Mouse (Mus musculus): ENCODE results near the gene Plek. TPM values are rescaled to one million over a fixed set of nuclear protein-coding genes. Genes with fewer than 3 reads are reported as not detected.

Plek gene
- polyA plus RNA-seq, 1 experiment from 2014 or later, result 4.0 TPM

DNA sequence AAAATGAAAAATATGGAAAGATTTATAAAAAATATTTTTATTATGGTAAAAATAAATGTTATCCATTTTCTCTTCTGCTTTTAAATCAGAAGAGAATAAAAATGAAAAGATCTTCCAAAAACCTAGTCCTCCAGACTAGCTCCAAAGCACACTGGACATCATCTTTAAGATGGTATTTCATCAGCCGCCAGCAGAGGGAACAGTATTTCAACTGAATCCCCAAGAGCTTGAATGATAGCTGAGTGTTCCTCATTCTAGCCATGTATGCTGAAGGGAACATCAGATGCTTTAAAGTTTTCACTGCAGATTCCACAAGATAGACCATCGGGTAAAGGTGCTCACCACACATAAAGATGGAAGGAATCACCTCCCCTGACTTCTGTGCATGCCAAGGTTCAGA lies 84.4 kb downstream of the Plek start:
- Histone ChIP-seq H3K27me3 (replicated peaks) (no peaks in the 10 kb centered on the region), H3K9ac (no peak overlapping the region), H3K9me3 (no peaks in the 10 kb centered on the region), H3K36me3 (replicated peaks) (0 out of 2 replicates have a peak, but pooled peaks cover 2% of the 10 kb centered on the region), H3K4me3 (no peak overlapping the region), H3K4me2 (no peak overlapping the region), H3K4me1 (no peaks in the 10 kb centered on the region), H3K27ac (no peak overlapping the region)
- WGBS, result 42% methylated on average over 2 of the region's 2 CpGs
- peak; percentile 75; the same call in 1 of the 2 replicates for ATAC-seq (replicated peaks)

- WGBS, result 100% methylated on average over 1 of the region's 1 CpGs
- no peak overlapping the region for H3K9ac ChIP-seq
- no peaks in the 10 kb centered on the region for H3K9me3 ChIP-seq
- H3K36me3 ChIP-seq (replicated peaks), result no peaks in the 10 kb centered on the region
- no peaks in the 10 kb centered on the region for H3K4me1 ChIP-seq
- H3K27ac ChIP-seq, result no peak overlapping the region
- no peak for ATAC-seq (replicated peaks)
- no peak overlapping the region for H3K4me3 ChIP-seq
- no peaks in the 10 kb centered on the region for H3K27me3 ChIP-seq (replicated peaks)
- no peak overlapping the region for H3K4me2 ChIP-seq
These were observed 93.7 kb downstream of the Plek start for GRCm38 (mm10) chr11:16958520-16958919.

DNA sequence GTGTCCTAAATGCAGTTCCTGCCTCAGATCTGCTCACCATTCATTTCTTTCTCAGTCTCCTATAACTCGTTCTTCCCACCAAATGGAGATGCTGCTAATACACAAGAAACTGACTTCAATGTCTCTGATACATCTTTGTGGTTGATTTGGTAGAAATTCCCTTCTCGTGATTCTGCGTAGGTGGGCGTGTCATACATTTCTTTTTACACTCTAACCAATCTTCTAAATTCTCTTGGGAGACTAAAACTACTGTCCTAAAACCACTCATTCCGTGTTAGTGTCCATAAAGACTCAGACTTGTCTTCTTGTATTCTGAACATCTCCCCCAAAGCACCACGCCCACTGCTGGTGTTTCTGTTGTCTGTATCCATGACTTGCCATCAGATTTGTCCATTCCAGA lies 95.2 kb downstream of the Plek start:
- H3K27me3 ChIP-seq (replicated peaks), result no peaks in the 10 kb centered on the region
- no peaks in the 10 kb centered on the region for H3K36me3 ChIP-seq (replicated peaks)
- H3K27ac ChIP-seq, result no peak overlapping the region
- no peak overlapping the region for H3K9ac ChIP-seq
- H3K4me1 ChIP-seq, result no peaks in the 10 kb centered on the region
- no peak overlapping the region for H3K4me2 ChIP-seq
- WGBS, result 93% methylated on average over 6 of the region's 6 CpGs
- H3K9me3 ChIP-seq, result no peaks in the 10 kb centered on the region
- no peak for ATAC-seq (replicated peaks)
- H3K4me3 ChIP-seq, result no peak overlapping the region

- no peaks in the 10 kb centered on the region for H3K27me3 ChIP-seq (replicated peaks)
- H3K9ac ChIP-seq, result no peak overlapping the region
- no peaks in the 10 kb centered on the region for H3K9me3 ChIP-seq
- no peak overlapping the region for H3K4me2 ChIP-seq
- 90% methylated on average over 6 of the region's 6 CpGs for WGBS
- no peak overlapping the region for H3K4me3 ChIP-seq
- peaks cover 6% of the 10 kb centered on the region for H3K4me1 ChIP-seq
- no peak overlapping the region for H3K27ac ChIP-seq
- no peak for ATAC-seq (replicated peaks)
- H3K36me3 ChIP-seq (replicated peaks), result no peaks in the 10 kb centered on the region
These were observed 95.9 kb downstream of the Plek start for GRCm38 (mm10) chr11:16956115-16956862.

DNA sequence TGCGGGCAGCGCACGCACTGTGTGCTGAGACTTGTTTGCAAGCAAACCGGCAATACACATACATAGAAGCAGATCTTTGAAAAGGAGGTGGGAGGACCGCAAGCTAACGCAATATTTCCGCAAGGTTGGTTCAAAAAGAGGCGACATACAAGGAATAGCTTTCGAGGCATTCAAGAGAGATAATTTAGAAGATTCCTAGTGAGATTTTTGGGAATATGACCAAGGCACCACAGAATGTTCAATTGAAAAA lies 100.5 kb downstream of the Plek start:
- ATAC-seq (replicated peaks), result no peak
- H3K9ac ChIP-seq, result peak overlapping the region; percentile 62
- H3K27ac ChIP-seq, result no peak overlapping the region
- WGBS, result 6% methylated on average over 9 of the region's 9 CpGs
- peaks cover 12% of the 10 kb centered on the region for H3K4me1 ChIP-seq
- H3K4me3 ChIP-seq, result peak overlapping the region; percentile 69
- H3K4me2 ChIP-seq, result peak overlapping the region; percentile 95
- H3K9me3 ChIP-seq, result no peaks in the 10 kb centered on the region
- H3K27me3 ChIP-seq (replicated peaks), result no peaks in the 10 kb centered on the region
- H3K36me3 ChIP-seq (replicated peaks), result no peaks in the 10 kb centered on the region

GRCm38 (mm10) chr11:16950976-16951760 lies 101.0 kb downstream of the Plek start, which contains the start of gene Fbxo48:
Fbxo48 (plus strand) TSS chr11:16951375.
- Histone ChIP-seq H3K4me1 (peaks cover 12% of the 10 kb centered on the region), H3K4me2 (peak within 1 kb of the TSS; percentile 95), H3K4me3 (peak within 1 kb of the TSS; percentile 69), H3K9me3 (no peaks in the 10 kb centered on the region), H3K27ac (no peak within 1 kb of the TSS), H3K36me3 (replicated peaks) (no peaks in the 10 kb centered on the region), H3K27me3 (replicated peaks) (no peaks in the 10 kb centered on the region), H3K9ac (peak within 1 kb of the TSS; percentile 62)
- ATAC-seq (replicated peaks), result peak; percentile 100
- under 1% methylated on average over 38 of the region's 38 CpGs for WGBS

DNA sequence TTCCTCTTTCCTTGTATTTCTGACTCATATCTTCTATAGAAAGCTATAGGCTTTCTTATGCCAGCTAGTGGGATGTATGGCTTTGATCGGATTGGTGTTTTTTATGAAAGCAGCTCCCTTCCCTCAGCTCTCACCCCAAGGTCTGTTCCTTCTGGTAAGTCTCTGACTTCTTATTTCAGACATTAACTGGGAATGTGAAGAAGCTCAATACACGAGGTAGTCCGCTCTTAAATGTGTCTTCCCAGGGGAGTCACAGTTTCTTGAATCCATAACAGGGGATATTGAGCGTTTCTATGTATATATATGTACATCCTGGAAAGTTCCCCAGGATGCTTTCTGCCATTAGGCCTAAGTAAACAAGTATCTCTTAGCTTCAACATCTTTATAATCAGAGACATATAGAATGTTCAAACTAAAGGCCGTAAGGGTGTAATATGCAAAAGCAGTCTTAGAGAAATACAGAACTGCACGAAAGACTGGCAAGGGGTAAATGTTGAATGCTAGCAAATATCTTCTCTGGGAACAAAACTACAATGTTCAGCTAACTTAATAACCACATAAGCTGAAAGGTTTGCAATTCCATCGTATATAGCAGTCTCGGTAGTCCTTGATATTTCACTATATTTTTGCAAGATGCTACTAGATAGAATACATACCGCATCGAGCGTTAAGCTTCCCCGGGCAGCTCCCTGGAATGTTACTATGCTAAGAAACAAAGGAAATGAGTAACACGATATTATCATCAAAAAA lies 101.8 kb downstream of the Plek start:
- whole genome bisulfite sequencing, result 53% methylated on average over 13 of the region's 13 CpGs
- Histone ChIP-seq H3K4me3 (peak overlapping the region; percentile 69), H3K27ac (no peak overlapping the region), H3K4me2 (peak overlapping the region; percentile 95), H3K9ac (0 out of 2 replicates have a peak overlapping the region, but pooled peaks have one; percentile 17), H3K36me3 (replicated peaks) (no peaks in the 10 kb centered on the region), H3K4me1 (peaks cover 12% of the 10 kb centered on the region), H3K27me3 (replicated peaks) (no peaks in the 10 kb centered on the region), H3K9me3 (no peaks in the 10 kb centered on the region)
- ATAC-seq (replicated peaks), result no peak

DNA sequence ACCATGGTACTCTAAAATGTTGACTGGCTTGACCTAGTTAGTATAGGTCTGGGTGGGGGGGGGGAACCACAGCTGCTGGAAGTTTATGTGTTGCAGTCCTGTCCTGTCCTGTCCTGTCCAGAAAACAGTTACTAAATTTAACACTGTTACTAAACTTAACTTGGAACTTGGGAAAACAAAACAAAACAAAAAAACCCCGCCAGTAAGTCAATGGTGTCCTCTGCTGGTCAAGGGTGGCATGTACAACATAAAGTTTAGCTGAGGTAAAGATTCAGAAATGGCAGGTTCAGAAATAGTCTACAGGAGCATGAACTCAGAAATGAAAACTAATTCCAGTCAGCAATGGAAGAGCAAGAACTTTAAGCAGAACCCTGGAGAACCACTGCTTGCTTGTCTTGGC lies 103.4 kb downstream of the Plek start:
- ATAC-seq (replicated peaks), result no peak
- no peak overlapping the region for H3K9ac ChIP-seq
- 39% methylated on average over 1 of the region's 1 CpGs for WGBS

GRCm38 (mm10) chr11:16943016-16943415 lies 109.2 kb downstream of the Plek start:
- Histone ChIP-seq H3K9ac (no peak overlapping the region), H3K27me3 (replicated peaks) (no peaks in the 10 kb centered on the region), H3K4me2 (no peak overlapping the region), H3K4me1 (no peaks in the 10 kb centered on the region), H3K9me3 (no peaks in the 10 kb centered on the region), H3K4me3 (no peak overlapping the region), H3K27ac (no peak overlapping the region), H3K36me3 (replicated peaks) (no peaks in the 10 kb centered on the region)
- no peak for ATAC-seq (replicated peaks)
- WGBS, result 91% methylated on average over 4 of the region's 4 CpGs

More for the DNA sequence above, 103.4 kb downstream of the Plek start:
- Histone ChIP-seq H3K4me3 (no peak overlapping the region), H3K4me2 (no peak overlapping the region), H3K9me3 (no peaks in the 10 kb centered on the region), H3K27ac (no peak overlapping the region), H3K27me3 (replicated peaks) (no peaks in the 10 kb centered on the region), H3K4me1 (peaks cover 12% of the 10 kb centered on the region), H3K36me3 (replicated peaks) (no peaks in the 10 kb centered on the region)

DNA sequence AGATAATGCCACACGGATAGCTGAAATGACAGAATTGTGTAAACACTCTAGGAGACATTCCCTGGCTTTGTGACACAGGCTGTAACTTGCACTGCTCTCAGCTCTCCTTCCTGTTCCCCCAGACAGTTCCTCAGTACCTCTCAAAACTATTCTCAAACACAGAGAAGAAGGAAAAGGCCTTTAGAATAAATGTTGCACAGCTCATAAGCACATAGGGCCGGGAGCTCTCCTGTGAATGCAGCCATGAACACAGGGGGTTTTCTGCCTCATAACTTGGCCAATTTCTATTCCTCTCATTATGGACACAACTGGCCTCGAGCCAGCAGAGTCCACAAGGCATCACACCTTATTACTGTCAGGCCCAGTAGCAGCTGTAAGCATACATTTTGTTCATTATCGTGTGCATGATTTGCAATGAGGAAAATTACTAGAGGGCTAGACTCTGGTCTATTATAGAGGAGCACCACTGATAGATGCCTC lies 110.2 kb downstream of the Plek start:
- H3K27ac ChIP-seq, result 0 out of 2 replicates have a peak overlapping the region, but pooled peaks have one; percentile 27

GRCm38 (mm10) chr11:16941103-16941793 lies 110.9 kb downstream of the Plek start:
- no peaks in the 10 kb centered on the region for H3K4me1 ChIP-seq
- no peaks in the 10 kb centered on the region for H3K9me3 ChIP-seq
- H3K36me3 ChIP-seq (replicated peaks), result no peaks in the 10 kb centered on the region
- WGBS, result 33% methylated on average over 4 of the region's 4 CpGs
- no peak overlapping the region for H3K4me2 ChIP-seq
- ATAC-seq (replicated peaks), result peak; percentile 84
- H3K9ac ChIP-seq, result no peak overlapping the region
- H3K27me3 ChIP-seq (replicated peaks), result no peaks in the 10 kb centered on the region
- peak overlapping the region; percentile 27; the same call in 1 of the 2 replicates for H3K27ac ChIP-seq
- no peak overlapping the region for H3K4me3 ChIP-seq

More for the DNA sequence above, 110.2 kb downstream of the Plek start:
- Histone ChIP-seq H3K4me3 (no peak overlapping the region), H3K4me2 (no peak overlapping the region), H3K4me1 (no peaks in the 10 kb centered on the region), H3K36me3 (replicated peaks) (no peaks in the 10 kb centered on the region), H3K9ac (no peak overlapping the region), H3K27me3 (replicated peaks) (no peaks in the 10 kb centered on the region), H3K9me3 (no peaks in the 10 kb centered on the region)
- WGBS, result 53% methylated on average over 4 of the region's 4 CpGs
- ATAC-seq (replicated peaks), result peak; percentile 77
